Mouse (Mus musculus) heart, postnatal 0 days (tissue): ENCODE measurements around the gene Vangl1. TPM values are rescaled to one million over a fixed set of nuclear protein-coding genes. Genes with fewer than 3 reads are reported as not detected.

Experiments
- ATAC-seq: fragments of 200-750 bp; cut with Nextera tagmentation; 2 replicates; pipeline ENCODE4 v1.8.0; 2017; ENCODE audit warnings: low read depth, moderate number of reproducible peaks, moderate library complexity; ENCODE audit not compliant: insufficient read depth
- DNase-seq: peaks from one replicate; pipeline ENCODE4 v3.0.0-alpha.2; 2016; ENCODE audit warnings: low spot score
- H3K27ac ChIP-seq: fragments of 300-500 bp; sonication (generic); 2 replicates; pipeline ENCODE4 v1.5.1; 2014; ENCODE audit warnings: low read depth, mild to moderate bottlenecking
- H3K27me3 ChIP-seq: fragments of 300-500 bp; sonication (generic); 2 replicates; pipeline ENCODE4 v1.6.1; 2014; ENCODE audit warnings: low read length, mixed read lengths; ENCODE audit not compliant: control insufficient read depth, insufficient read depth
- H3K36me3 ChIP-seq: fragments of 300-500 bp; sonication (generic); replicated peaks from 2 replicates; pipeline ENCODE4 v1.6.1; 2014; ENCODE audit warnings: low read length, mixed read lengths; ENCODE audit not compliant: control insufficient read depth, insufficient read depth
- H3K4me1 ChIP-seq: fragments of 300-500 bp; sonication (generic); 2 replicates; pipeline ENCODE4 v1.6.1; 2014; ENCODE audit warnings: antibody characterized with exemption; ENCODE audit not compliant: control insufficient read depth, insufficient read depth
- H3K4me2 ChIP-seq: fragments of 300-500 bp; sonication (generic); 2 replicates; pipeline ENCODE4 v1.6.1; 2014; ENCODE audit warnings: low read depth, mild to moderate bottlenecking, low read length, moderate library complexity
- H3K4me3 ChIP-seq: fragments of 300-500 bp; sonication (generic); 2 replicates; pipeline ENCODE4 v1.5.1; 2014; ENCODE audit warnings: low read depth, low read length
- H3K9ac ChIP-seq: fragments of 300-500 bp; sonication (generic); replicated peaks from 2 replicates; pipeline ENCODE4 v1.6.1; 2014; ENCODE audit warnings: low read depth, low read length, mixed read lengths
- H3K9me3 ChIP-seq: fragments of 300-500 bp; sonication (generic); replicated peaks from 2 replicates; pipeline ENCODE4 v1.6.1; 2016; ENCODE audit warnings: low read length; ENCODE audit not compliant: control insufficient read depth
- CTCF ChIP-seq: IDR thresholded peaks from 2 replicates; pipeline ENCODE4 v1.5.1; 2016; ENCODE audit warnings: antibody characterized with exemption, control low read depth, low read depth
- EP300 ChIP-seq: IDR thresholded peaks from 2 replicates; pipeline ENCODE4 v1.6.1; 2016; ENCODE audit warnings: antibody characterized with exemption, low read depth
- WGBS: fragments of 180-500 bp; shearing (Covaris S2); extraction: QIAGEN DNeasy Blood & Tissue Kit; methylation state at CpG from one replicate; pipeline ENCODE4 v1.1.7; 2014; 5-methylcytosine and 5-hydroxymethylcytosine counted together
- polyA plus RNA-seq: library from polyadenylated mRNA; unstranded; fragments of >200 nt; fragmentation: Nextera tagmentation; extraction: Ambion mirVana; gene quantifications from 2 replicates; pipeline ENCODE4 v1.2.1, GENCODE M21; 2015
- total RNA-seq: library from RNA; depleted of rRNA; stranded (reverse); fragments of >200 nt; gene quantifications from 2 replicates; pipeline ENCODE4 v1.2.3, GENCODE M21; 2014; ENCODE audit warnings: low replicate concordance

Vangl1 gene
- total and polyA plus RNA-seq, 2 experiments from 2014 or later: 12.4 to 37.5 TPM

DNA sequence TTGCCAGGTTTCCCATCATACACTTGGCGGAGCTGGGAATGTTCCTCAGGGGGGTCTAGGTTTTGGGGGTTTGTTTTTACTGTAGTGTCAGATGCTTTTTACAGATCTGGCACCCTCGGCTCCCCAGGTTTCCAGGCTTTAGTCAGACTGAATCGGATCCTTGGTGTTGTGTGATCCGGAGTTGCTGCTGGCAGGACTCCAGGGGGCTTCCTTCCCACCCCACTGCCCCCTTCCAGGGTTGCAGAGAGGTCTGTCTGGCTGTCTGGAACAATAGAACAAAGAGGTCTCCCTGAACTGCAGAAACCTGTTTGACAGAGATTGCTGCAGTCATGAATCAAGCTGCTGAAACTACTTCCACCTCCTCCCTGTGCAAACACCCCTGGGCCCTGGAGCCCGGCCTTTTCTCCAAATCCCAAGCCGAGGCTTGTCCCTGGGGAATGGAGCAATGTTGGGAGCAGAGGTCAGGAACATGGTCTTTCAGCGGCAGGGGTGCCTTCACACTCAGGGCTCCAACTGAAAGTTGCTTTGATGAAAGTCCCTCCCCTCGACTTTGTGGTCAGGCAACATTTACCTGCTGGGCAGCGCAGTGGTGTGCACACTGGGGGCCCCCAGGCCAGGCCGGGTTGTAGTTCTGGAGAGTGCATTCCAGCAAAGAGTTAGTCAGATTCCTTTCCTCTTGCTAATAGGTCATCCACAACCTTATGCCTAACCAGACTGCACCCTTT, 68.9 kb downstream of the Vangl1 start:
- Histone ChIP-seq H3K4me2 (no peak overlapping the region), H3K27me3 (no peaks in the 10 kb centered on the region), H3K9ac (no peak overlapping the region), H3K9me3 (no peaks in the 10 kb centered on the region), H3K4me3 (no peak overlapping the region), H3K36me3 (peaks cover 49% of the 10 kb centered on the region), H3K4me1 (no peaks in the 10 kb centered on the region), H3K27ac (no peak overlapping the region)
- DNase-seq (no peak), ATAC-seq (no peak)
- TF ChIP-seq CTCF: no peak
- TF ChIP-seq EP300: no peak
- WGBS: 28% methylated on average over 10 of the region's 10 CpGs

- WGBS: 87% methylated on average over 9 of the region's 9 CpGs
- H3K27me3 ChIP-seq: no peaks in the 10 kb centered on the region
- H3K4me3 ChIP-seq: no peak overlapping the region
- no peak overlapping the region for H3K27ac ChIP-seq
- H3K9ac ChIP-seq: no peak overlapping the region
- ATAC-seq (no peak), DNase-seq (no peak)
- H3K9me3 ChIP-seq: no peaks in the 10 kb centered on the region
- no peak for TF ChIP-seq EP300
- H3K4me2 ChIP-seq: no peak overlapping the region
- H3K4me1 ChIP-seq: no peaks in the 10 kb centered on the region
- peaks cover 64% of the 10 kb centered on the region for H3K36me3 ChIP-seq
These were observed 72.7 kb downstream of the Vangl1 start for GRCm38 (mm10) chr3:102131627-102132324.

DNA sequence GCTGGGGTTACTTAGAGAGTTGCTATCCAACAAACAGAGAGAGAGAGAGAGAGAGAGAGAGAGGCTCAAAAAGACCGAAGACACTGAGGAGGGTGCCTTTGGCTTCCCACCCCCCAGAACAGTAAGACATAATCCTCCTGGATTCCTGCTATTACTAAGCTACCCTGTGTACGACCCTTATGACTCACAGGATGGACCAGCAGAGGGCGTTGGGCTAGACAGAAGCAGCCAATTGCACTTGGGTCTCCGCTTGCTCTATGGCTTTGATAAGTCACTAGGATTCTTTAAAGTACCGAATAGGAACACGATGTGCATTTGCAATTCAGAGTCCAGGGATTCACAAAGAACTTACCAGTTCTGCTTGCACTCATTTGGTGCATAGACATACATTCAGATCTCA, 74.0 kb downstream of the Vangl1 start:
- TF ChIP-seq EP300 (no peak), CTCF (peak; percentile 32; the same call in 1 of the 2 replicates)
- Histone ChIP-seq H3K36me3 (peaks cover 72% of the 10 kb centered on the region), H3K27me3 (no peaks in the 10 kb centered on the region), H3K4me1 (no peaks in the 10 kb centered on the region), H3K4me3 (no peak overlapping the region), H3K9ac (no peak overlapping the region), H3K9me3 (no peaks in the 10 kb centered on the region), H3K4me2 (no peak overlapping the region), H3K27ac (no peak overlapping the region)
- WGBS: 57% methylated on average over 6 of the region's 6 CpGs
- no peak for DNase-seq
- ATAC-seq: peak; percentile 59; the same call in 1 of the 2 replicates

- ATAC-seq (no peak), DNase-seq (no peak)
- Histone ChIP-seq H3K4me1 (no peaks in the 10 kb centered on the region), H3K27ac (no peak overlapping the region), H3K9me3 (no peaks in the 10 kb centered on the region), H3K9ac (no peak overlapping the region), H3K4me3 (no peak overlapping the region), H3K4me2 (no peak overlapping the region), H3K27me3 (no peaks in the 10 kb centered on the region), H3K36me3 (peaks cover 69% of the 10 kb centered on the region)
- no peak for TF ChIP-seq EP300
- TF ChIP-seq CTCF: no peak
- 60% methylated on average over 2 of the region's 2 CpGs for WGBS
These were observed 76.3 kb downstream of the Vangl1 start for GRCm38 (mm10) chr3:102128242-102128641.

DNA sequence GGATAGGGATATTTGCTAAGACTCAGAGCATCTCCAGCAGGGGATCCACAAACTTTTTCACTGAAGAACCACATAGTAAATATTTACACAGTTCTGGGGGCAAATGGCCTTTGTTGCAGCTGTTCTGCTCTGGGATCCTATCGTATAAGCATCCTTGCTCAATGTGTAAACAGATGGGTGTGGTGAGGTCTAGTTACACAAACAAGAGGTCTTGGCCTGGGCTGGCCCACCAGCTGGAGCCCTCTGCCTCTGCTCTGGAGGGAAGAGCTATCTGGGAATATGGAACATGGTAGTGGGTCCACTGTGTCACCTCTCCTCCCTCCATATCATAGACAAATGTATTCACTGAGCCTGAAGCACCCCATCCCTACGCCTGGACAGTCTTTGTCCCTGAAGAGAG, 77.4 kb downstream of the Vangl1 start:
- H3K27me3 ChIP-seq: no peaks in the 10 kb centered on the region
- ATAC-seq: no peak
- TF ChIP-seq EP300 (no peak), CTCF (no peak)
- H3K9ac ChIP-seq: no peak overlapping the region
- no peak overlapping the region for H3K4me3 ChIP-seq
- peaks cover 62% of the 10 kb centered on the region for H3K36me3 ChIP-seq
- H3K4me2 ChIP-seq: no peak overlapping the region
- WGBS: 90% methylated on average over 2 of the region's 2 CpGs
- H3K27ac ChIP-seq: no peak overlapping the region
- no peak for DNase-seq
- no peaks in the 10 kb centered on the region for H3K4me1 ChIP-seq
- H3K9me3 ChIP-seq: no peaks in the 10 kb centered on the region
